Mouse (Mus musculus) CH12.LX (cell line): ENCODE data around the gene Gm6588. TPM values are rescaled to one million over a fixed set of nuclear protein-coding genes. Genes with fewer than 3 reads are reported as not detected.

Experiments
- DNase-seq: peaks from one replicate; pipeline ENCODE4 v3.0.0-alpha.2; 2013; ENCODE audit errors: extremely low read depth
- H3K27ac ChIP-seq: 2 replicates; pipeline ENCODE4 v1.5.1; 2012; ENCODE audit warnings: low read depth, mild to moderate bottlenecking, control low read depth, moderate library complexity; ENCODE audit not compliant: insufficient read depth
- H3K27me3 ChIP-seq: replicated peaks from 2 replicates; pipeline ENCODE3; 2012; ENCODE audit warnings: inconsistent platforms
- H3K36me3 ChIP-seq, 2 experiments: replicated peaks in 1 of 2; 2 replicates each; pipeline versions ENCODE3 to v1.6.1; 2012; ENCODE audit warnings: inconsistent platforms in 1 of 2, low read length in 1 of 2, mild to moderate bottlenecking in 1 of 2, mixed read lengths in 1 of 2, moderate library complexity in 1 of 2; ENCODE audit not compliant: control insufficient read depth in 1 of 2, insufficient read depth in 1 of 2
- H3K4me1 ChIP-seq, 2 experiments: 2 replicates each; pipeline ENCODE4 v1.6.1; 2012; ENCODE audit warnings: inconsistent platforms in 1 of 2, moderate library complexity in 1 of 2; ENCODE audit not compliant: insufficient read depth in 2 of 2, control insufficient read depth in 1 of 2
- H3K4me2 ChIP-seq: 2 replicates; pipeline ENCODE4 v1.6.1; 2012; ENCODE audit warnings: low read depth, mild to moderate bottlenecking, control low read depth; ENCODE audit not compliant: poor library complexity, insufficient read depth, severe bottlenecking
- H3K4me3 ChIP-seq, 3 experiments: fragments of 150-350 bp in 1 of 3; sonication (generic) in 1 of 3; replicated peaks in 1 of 3; 2 replicates each; pipeline versions ENCODE3 to v1.5.1; 2011 to 2012; ENCODE audit warnings: low read depth in 2 of 3, low read length in 2 of 3, mild to moderate bottlenecking in 2 of 3, moderate library complexity in 2 of 3, control low read depth in 1 of 3, improper control_type of control experiment in 1 of 3, inconsistent platforms in 1 of 3, mixed read lengths in 1 of 3; ENCODE audit not compliant: poor library complexity in 1 of 3
- H3K79me2 ChIP-seq: replicated peaks from 2 replicates; pipeline ENCODE4 v1.6.1; 2012; ENCODE audit warnings: mild to moderate bottlenecking, moderate library complexity; ENCODE audit not compliant: control insufficient read depth, poor library complexity, insufficient read depth, severe bottlenecking; ENCODE audit errors: extremely low read depth
- H3K9ac ChIP-seq: 2 replicates; pipeline ENCODE4 v1.6.1; 2012; ENCODE audit warnings: low read depth, mild to moderate bottlenecking, control low read depth, moderate library complexity; ENCODE audit not compliant: insufficient read depth
- H3K9me3 ChIP-seq: replicated peaks from 2 replicates; pipeline ENCODE3; 2012; ENCODE audit warnings: low read length, inconsistent platforms, mixed read lengths
- BHLHE40 ChIP-seq: IDR thresholded peaks from 2 replicates; pipeline ENCODE4 v1.6.1; 2011; ENCODE audit warnings: mild to moderate bottlenecking, low read depth, low read length, improper control_type of control experiment
- CHD1 ChIP-seq: IDR thresholded peaks from 2 replicates; pipeline ENCODE4 v1.6.1; 2012; ENCODE audit warnings: low read depth, low read length, improper control_type of control experiment, inconsistent platforms
- CTCF ChIP-seq, 2 experiments: IDR thresholded peaks in 1 of 2; conservative IDR thresholded peaks in 1 of 2; 2 replicates each; pipeline ENCODE4 v1.5.1; 2011 to 2012; ENCODE audit warnings: low read depth in 2 of 2, low read length in 2 of 2, improper control_type of control experiment in 1 of 2, inconsistent platforms in 1 of 2, mild to moderate bottlenecking in 1 of 2, moderate library complexity in 1 of 2
- ELF1 ChIP-seq: IDR thresholded peaks from 2 replicates; pipeline ENCODE4 v1.6.1; 2014; ENCODE audit warnings: low read depth, mild to moderate bottlenecking, inconsistent platforms, low read length, improper control_type of control experiment
- GABPA ChIP-seq: IDR thresholded peaks from 2 replicates; pipeline ENCODE4 v1.6.1; 2012; ENCODE audit warnings: low read depth, low read length, improper control_type of control experiment, inconsistent platforms; ENCODE audit not compliant: insufficient replicate concordance
- IRF4 ChIP-seq: IDR thresholded peaks from 2 replicates; pipeline ENCODE4 v1.6.1; 2014; ENCODE audit warnings: low read depth, mild to moderate bottlenecking, inconsistent platforms, low read length, improper control_type of control experiment
- MAX ChIP-seq: IDR thresholded peaks from 2 replicates; pipeline ENCODE4 v1.6.1; 2011; ENCODE audit warnings: low read length, improper control_type of control experiment
- MAZ ChIP-seq: IDR thresholded peaks from 2 replicates; pipeline ENCODE4 v1.6.1; 2012; ENCODE audit warnings: low read depth, mild to moderate bottlenecking, inconsistent platforms, low read length, improper control_type of control experiment, moderate library complexity
- MXI1 ChIP-seq: IDR thresholded peaks from 2 replicates; pipeline ENCODE4 v1.6.1; 2011; ENCODE audit warnings: mild to moderate bottlenecking, low read depth, low read length, improper control_type of control experiment
- NELFE ChIP-seq: IDR thresholded peaks from 2 replicates; pipeline ENCODE4 v1.6.1; 2011; ENCODE audit warnings: low read depth, low read length, improper control_type of control experiment
- PAX5 ChIP-seq: IDR thresholded peaks from 2 replicates; pipeline ENCODE4 v1.6.1; 2012; ENCODE audit warnings: low read length, inconsistent platforms, mixed read lengths
- RAD21 ChIP-seq: IDR thresholded peaks from 2 replicates; pipeline ENCODE4 v1.6.1; 2011; ENCODE audit warnings: low read depth, mild to moderate bottlenecking, low read length, improper control_type of control experiment, moderate library complexity
- RCOR1 ChIP-seq: conservative IDR thresholded peaks from 2 replicates; pipeline ENCODE4 v1.6.1; 2012; ENCODE audit warnings: low read depth, mild to moderate bottlenecking, inconsistent platforms, low read length, improper control_type of control experiment
- SIN3A ChIP-seq: IDR thresholded peaks from 2 replicates; pipeline ENCODE4 v1.6.1; 2012; ENCODE audit warnings: low read length, improper control_type of control experiment, inconsistent platforms
- SMC3 ChIP-seq: IDR thresholded peaks from 2 replicates; pipeline ENCODE4 v1.6.1; 2011; ENCODE audit warnings: low read depth, low read length, improper control_type of control experiment
- USF2 ChIP-seq: conservative IDR thresholded peaks from 2 replicates; pipeline ENCODE4 v1.6.1; 2011; ENCODE audit warnings: low read depth, low read length, improper control_type of control experiment
- ZC3H11A ChIP-seq: IDR thresholded peaks from 2 replicates; pipeline ENCODE4 v1.6.1; 2012; ENCODE audit warnings: low read depth, mild to moderate bottlenecking, inconsistent platforms, low read length, improper control_type of control experiment
- ZKSCAN1 ChIP-seq: IDR thresholded peaks from 2 replicates; pipeline ENCODE4 v1.6.1; 2012; ENCODE audit warnings: low read depth, inconsistent platforms, low read length, improper control_type of control experiment, borderline replicate concordance
- dilution Hi-C: fragments of 300-500 bp; cut with MboI; formaldehyde crosslinking; loops from 2 replicates; pipeline ENCODE4 v1.14.3; 2020; ENCODE audit warnings: low sequenced_read_pairs; ENCODE audit not compliant: extremely low pct_unique_long_range_greater_than_20kb, extremely low pct_ligation_motif_present
- in situ Hi-C: fragments of 300-500 bp; cut with MboI; formaldehyde crosslinking; loops from 3 replicates; pipeline ENCODE4 v1.14.3; 2019; ENCODE audit warnings: low sequenced_read_pairs, low pct_ligation_motif_present, low pct_unique_long_range_greater_than_20kb, mixed read lengths
- polyA plus RNA-seq: library from polyadenylated mRNA; unstranded; fragments of >175 nt; gene quantifications from 2 replicates; pipeline ENCODE4 v1.2.1, GENCODE M21; 2012; ENCODE audit warnings: low read depth; ENCODE audit not compliant: insufficient read length
- total RNA-seq, 2 experiments: library from RNA; depleted of rRNA; stranded (reverse); fragments of 300-350 nt in 1 of 2; fragments of >200 nt in 1 of 2; gene quantifications; 2 replicates each; pipeline ENCODE4 v1.2.3; 2012 to 2014

Gm6588 gene
- total and polyA plus RNA-seq, 3 experiments = not detected

- Histone ChIP-seq H3K9me3 (no peaks in the 10 kb centered on the region), H3K9ac (no peak overlapping the region), H3K4me3 (no peak overlapping the region), H3K4me1 (no peaks in the 10 kb centered on the region), H3K27ac (no peak overlapping the region), H3K79me2 (no peaks in the 10 kb centered on the region), H3K27me3 (peaks cover 37% of the 10 kb centered on the region), H3K36me3 (no peaks in the 10 kb centered on the region), H3K4me2 (no peak overlapping the region)
- DNase-seq = peak; percentile 51
- dilution Hi-C loops = no loop called here
- in situ Hi-C loops = loop anchor here (10.0 kb wide), 1 partner anchor 622 kb away; no protein-coding TSS in a partner anchor
- no peak for TF ChIP-seq RCOR1
- peak; percentile 63 to 83 for TF ChIP-seq CTCF (conservative IDR thresholded peaks at IDR 0.05 in 1 of 2, IDR thresholded peaks at IDR 0.05 in 1 of 2; ENCODE audit: low read depth in 2 of 2, low read length in 2 of 2)
- peak; percentile 36; the same call in 1 of the 2 replicates for TF ChIP-seq SMC3
- peak; percentile 66 for TF ChIP-seq RAD21
- no peak for TF ChIP-seq PAX5
Observed at GRCm38 (mm10) chr5:112433004-112433403, 16.2 kb upstream of the Gm6588 start.

- Histone ChIP-seq H3K36me3 (no peaks in the 10 kb centered on the region), H3K27me3 (peaks cover 16% of the 10 kb centered on the region), H3K79me2 (no peaks in the 10 kb centered on the region), H3K4me2 (no peak overlapping the region), H3K4me1 (no peaks in the 10 kb centered on the region), H3K9me3 (no peaks in the 10 kb centered on the region), H3K9ac (no peak overlapping the region), H3K4me3 (no peak overlapping the region), H3K27ac (no peak overlapping the region)
- in situ Hi-C loops = loop anchor here (10.0 kb wide), 1 partner anchor 616 kb away; no protein-coding TSS in a partner anchor
- dilution Hi-C loops = no loop called here
- no peak for TF ChIP-seq BHLHE40
- no peak for TF ChIP-seq RCOR1
- no peak for TF ChIP-seq PAX5
- no peak for TF ChIP-seq USF2
- no peak for TF ChIP-seq ZKSCAN1
- no peak for TF ChIP-seq MAX
- no peak for TF ChIP-seq IRF4
- no peak for TF ChIP-seq NELFE
- no peak for TF ChIP-seq ELF1
- no peak for TF ChIP-seq MAZ
- TF ChIP-seq CTCF (conservative IDR thresholded peaks at IDR 0.05 in 1 of 2, IDR thresholded peaks at IDR 0.05 in 1 of 2; ENCODE audit: low read depth in 2 of 2, low read length in 2 of 2) = no peak
- TF ChIP-seq GABPA = no peak
- no peak for TF ChIP-seq CHD1
- no peak for TF ChIP-seq MXI1
- no peak for TF ChIP-seq SIN3A
- no peak for TF ChIP-seq ZC3H11A
- DNase-seq = no peak
Observed at GRCm38 (mm10) chr5:112438535-112438934, 10.7 kb upstream of the Gm6588 start.
